Mouse (Mus musculus) small intestine, adult 2 months (tissue): ENCODE results near the gene Dalrd3. TPM values are rescaled to one million over a fixed set of nuclear protein-coding genes. Genes with fewer than 3 reads are reported as not detected.

ENCODE experiments used
- H3K27ac ChIP-seq: fragments of 200-500 bp; 2 replicates; pipeline ENCODE4 v1.5.1; 2012; ENCODE audit warnings: low read depth, low read length, control low read depth, inconsistent platforms; ENCODE audit not compliant: insufficient read depth
- H3K27me3 ChIP-seq: fragments of 200-500 bp; 2 replicates; pipeline ENCODE4 v1.6.1; 2012; ENCODE audit warnings: mild to moderate bottlenecking, moderate library complexity, low read length, inconsistent platforms; ENCODE audit not compliant: control insufficient read depth, insufficient read depth
- H3K36me3 ChIP-seq: fragments of 200-500 bp; 2 replicates; pipeline ENCODE4 v1.6.1; 2012; ENCODE audit warnings: mild to moderate bottlenecking, low read length, control low read depth, inconsistent platforms; ENCODE audit not compliant: control insufficient read depth, insufficient read depth
- H3K4me1 ChIP-seq: fragments of 200-500 bp; 2 replicates; pipeline ENCODE4 v1.6.1; 2012; ENCODE audit warnings: low read length, inconsistent platforms, mixed read lengths; ENCODE audit not compliant: control insufficient read depth, insufficient read depth, insufficient read length
- H3K4me3 ChIP-seq: fragments of 200-500 bp; 2 replicates; pipeline ENCODE4 v1.5.1; 2012; ENCODE audit warnings: low read depth, mild to moderate bottlenecking, control low read depth, inconsistent platforms, low read length, moderate library complexity
- CTCF ChIP-seq: fragments of 200-500 bp; IDR thresholded peaks from 2 replicates; pipeline ENCODE4 v1.5.1; 2012; ENCODE audit warnings: low read depth, mild to moderate bottlenecking, control low read depth, inconsistent platforms, low read length, moderate library complexity, mixed read lengths; ENCODE audit not compliant: insufficient replicate concordance, insufficient read length; ENCODE audit errors: extremely low read depth
- POLR2A ChIP-seq: fragments of 200-500 bp; IDR thresholded peaks from 2 replicates; pipeline ENCODE4 v1.6.1; 2012; ENCODE audit warnings: low read depth, mild to moderate bottlenecking, control low read depth, inconsistent platforms, low read length, moderate library complexity
- WGBS: fragments of 180-500 bp; shearing (Covaris S2); methylation state at CpG from one replicate; pipeline ENCODE4 v1.1.7; 2018; 5-methylcytosine and 5-hydroxymethylcytosine counted together
- polyA plus RNA-seq: library from polyadenylated mRNA; depleted of rRNA; stranded (reverse); fragments of >200 nt; gene quantifications from 2 replicates; pipeline ENCODE4 v1.2.3, GENCODE M21; 2012

Gene Dalrd3
- polyA plus RNA-seq, 1 experiment: 118 TPM

GRCm38 (mm10) chr9:108545986-108546385 is 23.7 kb upstream of the Dalrd3 start:
- H3K4me3 ChIP-seq: no peak overlapping the region
- peaks cover 72% of the 10 kb centered on the region for H3K36me3 ChIP-seq
- no peaks in the 10 kb centered on the region for H3K4me1 ChIP-seq
- H3K27ac ChIP-seq: no peak overlapping the region
- TF ChIP-seq POLR2A: no peak
- TF ChIP-seq CTCF: no peak
- no peaks in the 10 kb centered on the region for H3K27me3 ChIP-seq
- WGBS: 85% methylated on average over 3 of the region's 3 CpGs

GRCm38 (mm10) chr9:108546875-108547274 is 22.8 kb upstream of the Dalrd3 start:
- no peak overlapping the region for H3K4me3 ChIP-seq
- no peak overlapping the region for H3K27ac ChIP-seq
- TF ChIP-seq POLR2A (no peak), CTCF (no peak)
- peaks cover 69% of the 10 kb centered on the region for H3K36me3 ChIP-seq
- 83% methylated on average over 1 of the region's 1 CpGs for WGBS
- peaks cover 3% of the 10 kb centered on the region; the same call in 1 of the 2 replicates for H3K4me1 ChIP-seq
- no peaks in the 10 kb centered on the region for H3K27me3 ChIP-seq

GRCm38 (mm10) chr9:108559169-108559568 is 10.5 kb upstream of the Dalrd3 start:
- peaks cover 53% of the 10 kb centered on the region for H3K36me3 ChIP-seq
- TF ChIP-seq POLR2A: no peak
- no peak for TF ChIP-seq CTCF
- WGBS: 91% methylated on average over 4 of the region's 4 CpGs

GRCm38 (mm10) chr9:108560227-108560841 is 9.4 kb upstream of the Dalrd3 start, which contains the start of gene Impdh2:
Gene Impdh2, plus strand, starts transcription at chr9:108560286.
- H3K27ac ChIP-seq: 0 out of 2 replicates have a peak within 1 kb of the TSS, but pooled peaks have one; percentile 5
- peak within 1 kb of the TSS; percentile 74 for H3K4me3 ChIP-seq
- WGBS: under 1% methylated on average over 53 of the region's 53 CpGs
- peaks cover 6% of the 10 kb centered on the region; the same call in 1 of the 2 replicates for H3K4me1 ChIP-seq
- no peaks in the 10 kb centered on the region for H3K27me3 ChIP-seq
- TF ChIP-seq CTCF: no peak
- TF ChIP-seq POLR2A: peak; percentile 70; the same call in 1 of the 2 replicates
- H3K36me3 ChIP-seq: peaks cover 45% of the 10 kb centered on the region

More at GRCm38 (mm10) chr9:108559169-108559568, 10.5 kb upstream of the Dalrd3 start:
- H3K27me3 ChIP-seq: no peaks in the 10 kb centered on the region
- H3K4me1 ChIP-seq: peaks cover 6% of the 10 kb centered on the region; the same call in 1 of the 2 replicates
- H3K27ac ChIP-seq: no peak overlapping the region
- no peak overlapping the region for H3K4me3 ChIP-seq

- 85% methylated on average over 8 of the region's 8 CpGs for WGBS
- H3K27me3 ChIP-seq: no peaks in the 10 kb centered on the region
- TF ChIP-seq POLR2A (no peak), CTCF (no peak)
Measured at GRCm38 (mm10) chr9:108563671-108564070, 6.0 kb upstream of the Dalrd3 start.

GRCm38 (mm10) chr9:108564131-108564530 is 5.6 kb upstream of the Dalrd3 start:
- 43% methylated on average over 7 of the region's 7 CpGs for WGBS
- Histone ChIP-seq H3K27ac (no peak overlapping the region), H3K4me3 (no peak overlapping the region), H3K4me1 (peaks cover 16% of the 10 kb centered on the region; the same call in 1 of the 2 replicates), H3K36me3 (peaks cover 13% of the 10 kb centered on the region), H3K27me3 (no peaks in the 10 kb centered on the region)
- TF ChIP-seq CTCF: no peak
- no peak for TF ChIP-seq POLR2A

More at GRCm38 (mm10) chr9:108563671-108564070, 6.0 kb upstream of the Dalrd3 start:
- H3K4me1 ChIP-seq: peaks cover 15% of the 10 kb centered on the region; the same call in 1 of the 2 replicates
- no peak overlapping the region for H3K4me3 ChIP-seq
- H3K36me3 ChIP-seq: peaks cover 17% of the 10 kb centered on the region
- H3K27ac ChIP-seq: no peak overlapping the region

GRCm38 (mm10) chr9:108565881-108566814 is 3.5 kb upstream of the Dalrd3 start:
- no peak for TF ChIP-seq POLR2A
- TF ChIP-seq CTCF: no peak
- no peaks in the 10 kb centered on the region for H3K27me3 ChIP-seq
- WGBS: 9% methylated on average over 35 of the region's 35 CpGs
- peak overlapping the region; percentile 96 for H3K27ac ChIP-seq
- peaks cover 9% of the 10 kb centered on the region for H3K36me3 ChIP-seq
- peak overlapping the region; percentile 92 for H3K4me3 ChIP-seq
- peaks cover 20% of the 10 kb centered on the region for H3K4me1 ChIP-seq
